In the genomic region with DNA sequence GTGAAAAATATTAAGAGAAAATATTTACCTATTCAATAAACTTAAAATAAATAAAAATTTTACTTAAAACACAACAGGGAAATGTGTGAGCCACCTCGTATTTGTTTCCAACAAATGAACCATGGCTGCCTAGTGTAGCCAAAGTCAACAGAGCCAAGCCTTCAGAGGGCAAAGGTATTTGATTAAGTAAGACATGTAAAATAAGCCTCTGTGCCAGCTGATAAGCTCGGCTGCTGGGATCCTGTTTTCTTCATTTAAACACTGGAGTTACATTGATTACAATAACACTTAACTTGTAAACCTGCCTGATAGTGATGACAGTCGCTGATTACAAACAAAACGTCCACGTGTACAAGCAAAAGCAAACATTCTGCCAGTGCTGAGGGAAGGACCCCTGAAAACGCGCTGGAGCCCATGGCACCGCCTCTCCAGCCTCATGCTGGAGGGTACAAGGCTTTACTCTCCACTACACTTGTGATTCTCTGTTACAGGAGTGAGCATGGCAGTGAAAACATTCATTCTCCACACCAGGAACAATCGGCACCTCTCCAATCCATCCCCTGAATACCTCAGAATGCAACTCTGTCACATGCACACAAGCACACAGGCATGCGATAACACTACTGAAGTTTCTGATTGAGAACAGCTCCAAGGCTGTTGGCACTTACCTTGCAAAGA, we compare ENCODE assay signal across 1 mouse cellular context.
TF ChIP-seq lines count a peak whose summit lies in the region.

No protein-coding gene starts in this region.

TF ChIP-seq in CH12.LX, 34 proteins besides CTCF, POLR2A, EP300 and RAD21 (continued from another document):
- TF ChIP-seq E2F4 (IDR thresholded peaks at IDR 0.05; ENCODE audit: insufficient replicate concordance, low read depth, low read length) (no peak), KAT2A (IDR thresholded peaks at IDR 0.05; ENCODE audit: insufficient replicate concordance, low read length) (no peak)
